Mouse (Mus musculus) CH12.LX (cell line): ENCODE results near the gene Tfdp2. TPM values are rescaled to one million over a fixed set of nuclear protein-coding genes. Genes with fewer than 3 reads are reported as not detected.

ENCODE experiments used
- DNase-seq: peaks from one replicate; pipeline ENCODE4 v3.0.0-alpha.2; 2013; ENCODE audit errors: extremely low read depth
- H3K27ac ChIP-seq: 2 replicates; pipeline ENCODE4 v1.5.1; 2012; ENCODE audit warnings: low read depth, mild to moderate bottlenecking, control low read depth, moderate library complexity; ENCODE audit not compliant: insufficient read depth
- H3K27me3 ChIP-seq: replicated peaks from 2 replicates; pipeline ENCODE3; 2012; ENCODE audit warnings: inconsistent platforms
- H3K36me3 ChIP-seq, 2 experiments: replicated peaks in 1 of 2; 2 replicates each; pipeline versions ENCODE3 to v1.6.1; 2012; ENCODE audit warnings: inconsistent platforms in 1 of 2, low read length in 1 of 2, mild to moderate bottlenecking in 1 of 2, mixed read lengths in 1 of 2, moderate library complexity in 1 of 2; ENCODE audit not compliant: control insufficient read depth in 1 of 2, insufficient read depth in 1 of 2
- H3K4me1 ChIP-seq, 2 experiments: 2 replicates each; pipeline ENCODE4 v1.6.1; 2012; ENCODE audit warnings: inconsistent platforms in 1 of 2, moderate library complexity in 1 of 2; ENCODE audit not compliant: insufficient read depth in 2 of 2, control insufficient read depth in 1 of 2
- H3K4me2 ChIP-seq: 2 replicates; pipeline ENCODE4 v1.6.1; 2012; ENCODE audit warnings: low read depth, mild to moderate bottlenecking, control low read depth; ENCODE audit not compliant: poor library complexity, insufficient read depth, severe bottlenecking
- H3K4me3 ChIP-seq, 3 experiments: fragments of 150-350 bp in 1 of 3; sonication (generic) in 1 of 3; replicated peaks in 1 of 3; 2 replicates each; pipeline versions ENCODE3 to v1.5.1; 2011 to 2012; ENCODE audit warnings: low read depth in 2 of 3, low read length in 2 of 3, mild to moderate bottlenecking in 2 of 3, moderate library complexity in 2 of 3, control low read depth in 1 of 3, improper control_type of control experiment in 1 of 3, inconsistent platforms in 1 of 3, mixed read lengths in 1 of 3; ENCODE audit not compliant: poor library complexity in 1 of 3
- H3K79me2 ChIP-seq: replicated peaks from 2 replicates; pipeline ENCODE4 v1.6.1; 2012; ENCODE audit warnings: mild to moderate bottlenecking, moderate library complexity; ENCODE audit not compliant: control insufficient read depth, poor library complexity, insufficient read depth, severe bottlenecking; ENCODE audit errors: extremely low read depth
- H3K9ac ChIP-seq: 2 replicates; pipeline ENCODE4 v1.6.1; 2012; ENCODE audit warnings: low read depth, mild to moderate bottlenecking, control low read depth, moderate library complexity; ENCODE audit not compliant: insufficient read depth
- H3K9me3 ChIP-seq: replicated peaks from 2 replicates; pipeline ENCODE3; 2012; ENCODE audit warnings: low read length, inconsistent platforms, mixed read lengths
- BHLHE40 ChIP-seq: IDR thresholded peaks from 2 replicates; pipeline ENCODE4 v1.6.1; 2011; ENCODE audit warnings: mild to moderate bottlenecking, low read depth, low read length, improper control_type of control experiment
- CHD1 ChIP-seq: IDR thresholded peaks from 2 replicates; pipeline ENCODE4 v1.6.1; 2012; ENCODE audit warnings: low read depth, low read length, improper control_type of control experiment, inconsistent platforms
- ELF1 ChIP-seq: IDR thresholded peaks from 2 replicates; pipeline ENCODE4 v1.6.1; 2014; ENCODE audit warnings: low read depth, mild to moderate bottlenecking, inconsistent platforms, low read length, improper control_type of control experiment
- GABPA ChIP-seq: IDR thresholded peaks from 2 replicates; pipeline ENCODE4 v1.6.1; 2012; ENCODE audit warnings: low read depth, low read length, improper control_type of control experiment, inconsistent platforms; ENCODE audit not compliant: insufficient replicate concordance
- MAFK ChIP-seq: IDR thresholded peaks from 2 replicates; pipeline ENCODE4 v1.6.1; 2011; ENCODE audit warnings: low read length, improper control_type of control experiment; ENCODE audit not compliant: insufficient replicate concordance
- MAX ChIP-seq: IDR thresholded peaks from 2 replicates; pipeline ENCODE4 v1.6.1; 2011; ENCODE audit warnings: low read length, improper control_type of control experiment
- MAZ ChIP-seq: IDR thresholded peaks from 2 replicates; pipeline ENCODE4 v1.6.1; 2012; ENCODE audit warnings: low read depth, mild to moderate bottlenecking, inconsistent platforms, low read length, improper control_type of control experiment, moderate library complexity
- MEF2A ChIP-seq: IDR thresholded peaks from 2 replicates; pipeline ENCODE4 v1.6.1; 2014; ENCODE audit warnings: low read depth, mild to moderate bottlenecking, inconsistent platforms, low read length, improper control_type of control experiment, borderline replicate concordance
- MXI1 ChIP-seq: IDR thresholded peaks from 2 replicates; pipeline ENCODE4 v1.6.1; 2011; ENCODE audit warnings: mild to moderate bottlenecking, low read depth, low read length, improper control_type of control experiment
- NELFE ChIP-seq: IDR thresholded peaks from 2 replicates; pipeline ENCODE4 v1.6.1; 2011; ENCODE audit warnings: low read depth, low read length, improper control_type of control experiment
- RCOR1 ChIP-seq: conservative IDR thresholded peaks from 2 replicates; pipeline ENCODE4 v1.6.1; 2012; ENCODE audit warnings: low read depth, mild to moderate bottlenecking, inconsistent platforms, low read length, improper control_type of control experiment
- SMC3 ChIP-seq: IDR thresholded peaks from 2 replicates; pipeline ENCODE4 v1.6.1; 2011; ENCODE audit warnings: low read depth, low read length, improper control_type of control experiment
- TBP ChIP-seq: conservative IDR thresholded peaks from 2 replicates; pipeline ENCODE4 v1.6.1; 2011; ENCODE audit warnings: low read depth, low read length, improper control_type of control experiment
- UBTF ChIP-seq: IDR thresholded peaks from 2 replicates; pipeline ENCODE4 v1.6.1; 2012; ENCODE audit warnings: low read depth, mild to moderate bottlenecking, inconsistent platforms, low read length, improper control_type of control experiment, moderate library complexity
- ZC3H11A ChIP-seq: IDR thresholded peaks from 2 replicates; pipeline ENCODE4 v1.6.1; 2012; ENCODE audit warnings: low read depth, mild to moderate bottlenecking, inconsistent platforms, low read length, improper control_type of control experiment
- ZKSCAN1 ChIP-seq: IDR thresholded peaks from 2 replicates; pipeline ENCODE4 v1.6.1; 2012; ENCODE audit warnings: low read depth, inconsistent platforms, low read length, improper control_type of control experiment, borderline replicate concordance
- dilution Hi-C: fragments of 300-500 bp; cut with MboI; formaldehyde crosslinking; loops from 2 replicates; pipeline ENCODE4 v1.14.3; 2020; ENCODE audit warnings: low sequenced_read_pairs; ENCODE audit not compliant: extremely low pct_unique_long_range_greater_than_20kb, extremely low pct_ligation_motif_present
- in situ Hi-C: fragments of 300-500 bp; cut with MboI; formaldehyde crosslinking; loops from 3 replicates; pipeline ENCODE4 v1.14.3; 2019; ENCODE audit warnings: low sequenced_read_pairs, low pct_ligation_motif_present, low pct_unique_long_range_greater_than_20kb, mixed read lengths
- polyA plus RNA-seq: library from polyadenylated mRNA; unstranded; fragments of >175 nt; gene quantifications from 2 replicates; pipeline ENCODE4 v1.2.1, GENCODE M21; 2012; ENCODE audit warnings: low read depth; ENCODE audit not compliant: insufficient read length
- total RNA-seq, 2 experiments: library from RNA; depleted of rRNA; stranded (reverse); fragments of 300-350 nt in 1 of 2; fragments of >200 nt in 1 of 2; gene quantifications; 2 replicates each; pipeline ENCODE4 v1.2.3; 2012 to 2014

The Tfdp2 gene
- total and polyA plus RNA-seq, 3 experiments, result 3.4 to 4.9 (median 4.7) TPM

DNA sequence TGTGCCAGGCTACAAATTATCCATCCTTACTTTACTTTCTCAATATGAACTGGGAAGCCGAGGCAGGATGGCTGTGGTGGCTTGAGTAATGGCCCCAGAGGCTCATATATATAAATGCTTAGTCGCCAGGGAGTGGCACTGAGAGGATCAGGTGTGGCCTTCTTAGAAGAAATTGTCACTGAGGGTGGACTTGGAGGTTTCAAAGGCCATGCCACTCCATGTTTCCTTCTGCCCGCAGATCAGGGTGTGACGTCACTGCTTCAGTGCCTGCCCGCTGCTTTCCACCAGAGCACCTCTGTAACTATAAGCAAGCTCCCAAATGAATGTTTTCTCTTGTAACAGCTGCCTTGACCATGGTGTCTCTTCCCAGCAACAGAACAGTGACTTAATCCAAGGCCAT, 135.1 kb downstream of the Tfdp2 start:
- Histone ChIP-seq H3K9ac (no peak overlapping the region), H3K4me2 (no peak overlapping the region), H3K79me2 (no peaks in the 10 kb centered on the region), H3K4me1 (no peaks in the 10 kb centered on the region), H3K27me3 (no peaks in the 10 kb centered on the region), H3K4me3 (no peak overlapping the region), H3K36me3 (peaks cover 23 to 57% of the 10 kb centered on the region in 2 experiments), H3K27ac (no peak overlapping the region), H3K9me3 (no peaks in the 10 kb centered on the region)
- TF ChIP-seq ZC3H11A (no peak), CHD1 (no peak)
- dilution Hi-C loops (no loop called here), in situ Hi-C loops (no loop called here)
- DNase-seq, result no peak

DNA sequence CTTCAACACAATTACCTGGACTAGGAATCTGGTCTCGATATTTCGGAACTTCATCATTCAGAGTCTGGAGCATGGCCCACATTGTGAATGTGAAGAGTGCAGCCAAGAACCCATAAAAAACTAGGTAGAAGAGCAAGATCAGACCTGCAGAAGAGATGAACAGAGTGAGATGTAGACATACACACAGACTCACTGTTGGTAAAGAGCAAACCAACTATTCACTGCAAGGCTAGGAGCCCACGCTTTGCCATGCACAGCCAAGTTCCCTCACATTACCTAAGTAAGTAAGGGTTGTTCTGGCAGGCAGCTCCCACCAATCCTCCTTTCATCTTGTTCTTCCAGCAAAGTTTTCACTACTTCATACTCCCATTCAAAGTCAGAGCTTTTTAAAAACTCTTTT, 149.7 kb downstream of the Tfdp2 start:
- dilution Hi-C loops, result no loop called here
- Histone ChIP-seq H3K9me3 (no peaks in the 10 kb centered on the region), H3K4me1 (peaks cover 0 to 11% of the 10 kb centered on the region in 2 experiments; a peak in 2 of 4 replicates), H3K9ac (no peak overlapping the region), H3K79me2 (peaks cover 2% of the 10 kb centered on the region; the same call in 1 of the 2 replicates), H3K36me3 (peaks cover 17 to 60% of the 10 kb centered on the region in 2 experiments), H3K4me2 (no peak overlapping the region), H3K27me3 (no peaks in the 10 kb centered on the region), H3K4me3 (no peak overlapping the region), H3K27ac (no peak overlapping the region)
- no peak for DNase-seq
- TF ChIP-seq MAZ (no peak), ZKSCAN1 (no peak), BHLHE40 (no peak), TBP (no peak), GABPA (no peak), MXI1 (no peak), RCOR1 (no peak), CHD1 (no peak), MEF2A (no peak), UBTF (no peak)
- in situ Hi-C loops, result no loop called here

DNA sequence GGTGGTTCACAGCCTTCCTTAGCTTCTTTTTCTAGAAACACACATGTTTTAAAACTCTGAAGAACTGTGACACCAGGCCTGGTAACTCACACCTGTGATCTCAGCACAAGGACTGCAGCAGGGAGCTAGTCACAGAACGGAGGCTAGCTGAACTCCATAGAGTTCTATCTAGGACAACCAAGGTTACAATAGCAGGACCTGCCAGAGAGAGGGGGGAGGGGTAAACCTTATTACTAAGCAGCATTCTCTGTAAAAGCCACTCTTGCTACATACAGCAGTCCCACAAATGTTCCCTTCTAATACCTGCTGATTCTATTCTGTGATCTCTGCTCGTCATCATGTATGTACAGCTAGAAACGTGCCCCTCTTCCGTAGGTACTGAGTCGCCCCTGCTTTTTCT, 152.8 kb downstream of the Tfdp2 start:
- no peak overlapping the region for H3K4me2 ChIP-seq
- peaks cover 0 to 28% of the 10 kb centered on the region in 2 experiments; a peak in 3 of 4 replicates for H3K4me1 ChIP-seq
- H3K9me3 ChIP-seq, result no peaks in the 10 kb centered on the region
- H3K4me3 ChIP-seq, result no peak overlapping the region
- dilution Hi-C loops, result no loop called here
- peaks cover 4 to 47% of the 10 kb centered on the region in 2 experiments for H3K36me3 ChIP-seq
- H3K27me3 ChIP-seq, result no peaks in the 10 kb centered on the region
- no peak overlapping the region for H3K27ac ChIP-seq
- H3K9ac ChIP-seq, result no peak overlapping the region
- DNase-seq, result no peak
- in situ Hi-C loops, result no loop called here
- peaks cover 12% of the 10 kb centered on the region for H3K79me2 ChIP-seq
- TF ChIP-seq ELF1 (no peak), SMC3 (no peak), MAFK (no peak), NELFE (no peak), MAX (no peak)
